Mouse (Mus musculus) 3T3-L1 (cell line): ENCODE measurements around the gene Poglut1.

ENCODE experiments used
- DNase-seq: peaks from one replicate; pipeline ENCODE4 v3.0.0-alpha.2; 2015; ENCODE audit warnings: low read depth, low spot score

Poglut1 gene

GRCm38 (mm10) chr16:38475681-38476311, 74.3 kb downstream of the Poglut1 start:
- DNase-seq: no peak
